Mouse (Mus musculus) forebrain, embryonic 11.5 days (tissue): Measurements from ENCODE around the gene Plekhs1. TPM values are rescaled to one million over a fixed set of nuclear protein-coding genes. Genes with fewer than 3 reads are reported as not detected.

ENCODE experiments used
- ATAC-seq: fragments of 200-750 bp; cut with Nextera tagmentation; replicated peaks from 2 replicates; pipeline ENCODE4 v1.8.0; 2017; ENCODE audit warnings: moderate TSS enrichment; ENCODE audit not compliant: low FRiP score
- DNase-seq: peaks from one replicate; pipeline ENCODE4 v3.0.0-alpha.2; 2017; ENCODE audit warnings: low spot score
- H3K27ac ChIP-seq: fragments of 300-500 bp; sonication (generic); 2 replicates; pipeline ENCODE4 v1.5.1; 2014; ENCODE audit warnings: low read depth, low read length
- H3K27me3 ChIP-seq: fragments of 300-500 bp; sonication (generic); 2 replicates; pipeline ENCODE4 v1.6.1; 2014; ENCODE audit warnings: mild to moderate bottlenecking, low read length, mixed read lengths; ENCODE audit not compliant: control insufficient read depth, insufficient read depth
- H3K36me3 ChIP-seq: fragments of 300-500 bp; sonication (generic); 2 replicates; pipeline ENCODE4 v1.6.1; 2014; ENCODE audit warnings: mild to moderate bottlenecking, low read length, moderate library complexity, mixed read lengths; ENCODE audit not compliant: control insufficient read depth, insufficient read depth
- H3K4me1 ChIP-seq: fragments of 300-500 bp; sonication (generic); replicated peaks from 2 replicates; pipeline ENCODE4 v1.6.1; 2014; ENCODE audit warnings: low read length, mixed read lengths; ENCODE audit not compliant: control insufficient read depth, insufficient read depth
- H3K4me2 ChIP-seq: fragments of 300-500 bp; sonication (generic); 2 replicates; pipeline ENCODE4 v1.6.1; 2014; ENCODE audit warnings: low read depth, mild to moderate bottlenecking, low read length, moderate library complexity, mixed read lengths; ENCODE audit not compliant: severe bottlenecking
- H3K4me3 ChIP-seq: fragments of 300-500 bp; sonication (generic); 2 replicates; pipeline ENCODE4 v1.5.1; 2014; ENCODE audit warnings: low read depth, low read length
- H3K9ac ChIP-seq: fragments of 300-500 bp; sonication (generic); 2 replicates; pipeline ENCODE4 v1.6.1; 2014; ENCODE audit warnings: low read length
- H3K9me3 ChIP-seq: fragments of 300-500 bp; sonication (generic); 2 replicates; pipeline ENCODE4 v1.6.1; 2016; ENCODE audit warnings: low read length, mixed read lengths; ENCODE audit not compliant: control insufficient read depth
- WGBS: fragments of 180-500 bp; shearing (Covaris S2); extraction: QIAGEN DNeasy Blood & Tissue Kit; methylation state at CpG from one replicate; pipeline ENCODE4 v1.1.7; 2014; 5-methylcytosine and 5-hydroxymethylcytosine counted together
- polyA plus RNA-seq: library from polyadenylated mRNA; unstranded; fragments of >200 nt; fragmentation: Nextera tagmentation; extraction: Ambion mirVana; gene quantifications from 2 replicates; pipeline ENCODE4 v1.2.1, GENCODE M21; 2014

The Plekhs1 gene
- polyA plus RNA-seq, 1 experiment from 2014 or later, result 0.29 TPM

GRCm38 (mm10) chr19:56430369-56430768 is 31.1 kb upstream of the Plekhs1 start:
- Histone ChIP-seq H3K4me1 (no peaks in the 10 kb centered on the region), H3K9me3 (no peaks in the 10 kb centered on the region), H3K4me2 (no peak overlapping the region), H3K36me3 (no peaks in the 10 kb centered on the region), H3K27ac (no peak overlapping the region), H3K9ac (no peak overlapping the region), H3K27me3 (no peaks in the 10 kb centered on the region), H3K4me3 (no peak overlapping the region)
- WGBS, result 73% methylated on average over 8 of the region's 8 CpGs
- ATAC-seq, result no peak
- no peak for DNase-seq

GRCm38 (mm10) chr19:56432706-56433105 is 28.7 kb upstream of the Plekhs1 start:
- Histone ChIP-seq H3K4me2 (no peak overlapping the region), H3K9me3 (no peaks in the 10 kb centered on the region), H3K4me3 (no peak overlapping the region), H3K9ac (no peak overlapping the region), H3K36me3 (no peaks in the 10 kb centered on the region), H3K27me3 (no peaks in the 10 kb centered on the region), H3K4me1 (no peaks in the 10 kb centered on the region), H3K27ac (no peak overlapping the region)
- DNase-seq (no peak), ATAC-seq (no peak)
- 84% methylated on average over 10 of the region's 10 CpGs for WGBS

- DNase-seq (no peak), ATAC-seq (no peak)
Measured at GRCm38 (mm10) chr19:56433581-56433980, 27.9 kb upstream of the Plekhs1 start.

GRCm38 (mm10) chr19:56436380-56436779 is 25.1 kb upstream of the Plekhs1 start:
- H3K9me3 ChIP-seq, result no peaks in the 10 kb centered on the region
- DNase-seq (no peak), ATAC-seq (no peak)
- H3K4me1 ChIP-seq, result no peaks in the 10 kb centered on the region
- no peak overlapping the region for H3K4me2 ChIP-seq
- no peaks in the 10 kb centered on the region for H3K27me3 ChIP-seq
- no peak overlapping the region for H3K9ac ChIP-seq
- no peak overlapping the region for H3K27ac ChIP-seq
- WGBS, result 91% methylated on average over 13 of the region's 13 CpGs
- H3K4me3 ChIP-seq, result no peak overlapping the region
- H3K36me3 ChIP-seq, result no peaks in the 10 kb centered on the region

More at GRCm38 (mm10) chr19:56433581-56433980, 27.9 kb upstream of the Plekhs1 start:
- no peaks in the 10 kb centered on the region for H3K4me1 ChIP-seq
- no peaks in the 10 kb centered on the region for H3K36me3 ChIP-seq
- H3K4me2 ChIP-seq, result no peak overlapping the region
- no peaks in the 10 kb centered on the region for H3K9me3 ChIP-seq
- H3K27ac ChIP-seq, result no peak overlapping the region
- H3K9ac ChIP-seq, result no peak overlapping the region
- no peaks in the 10 kb centered on the region for H3K27me3 ChIP-seq
- WGBS, result 92% methylated on average over 7 of the region's 7 CpGs
- no peak overlapping the region for H3K4me3 ChIP-seq

- no peak for DNase-seq
- H3K36me3 ChIP-seq, result no peaks in the 10 kb centered on the region
- H3K4me3 ChIP-seq, result no peak overlapping the region
- no peak for ATAC-seq
- no peak overlapping the region for H3K9ac ChIP-seq
- no peaks in the 10 kb centered on the region for H3K4me1 ChIP-seq
- H3K27ac ChIP-seq, result no peak overlapping the region
- WGBS, result 86% methylated on average over 7 of the region's 7 CpGs
- no peaks in the 10 kb centered on the region for H3K27me3 ChIP-seq
- H3K9me3 ChIP-seq, result no peaks in the 10 kb centered on the region
- H3K4me2 ChIP-seq, result no peak overlapping the region
Measured at GRCm38 (mm10) chr19:56438357-56439071, 22.9 kb upstream of the Plekhs1 start.

- no peak overlapping the region for H3K4me3 ChIP-seq
- no peaks in the 10 kb centered on the region for H3K4me1 ChIP-seq
- ATAC-seq (no peak), DNase-seq (no peak)
- no peak overlapping the region for H3K9ac ChIP-seq
- no peak overlapping the region for H3K27ac ChIP-seq
- H3K9me3 ChIP-seq, result no peaks in the 10 kb centered on the region
- WGBS, result 91% methylated on average over 6 of the region's 6 CpGs
- H3K27me3 ChIP-seq, result no peaks in the 10 kb centered on the region
- H3K36me3 ChIP-seq, result no peaks in the 10 kb centered on the region
- H3K4me2 ChIP-seq, result no peak overlapping the region
Measured at GRCm38 (mm10) chr19:56439072-56439434, 22.4 kb upstream of the Plekhs1 start.

- 90% methylated on average over 14 of the region's 14 CpGs for WGBS
- H3K4me2 ChIP-seq, result no peak overlapping the region
- H3K4me3 ChIP-seq, result no peak overlapping the region
- H3K27me3 ChIP-seq, result no peaks in the 10 kb centered on the region
- no peak overlapping the region for H3K27ac ChIP-seq
- no peaks in the 10 kb centered on the region for H3K36me3 ChIP-seq
- DNase-seq, result no peak
- no peak for ATAC-seq
- no peaks in the 10 kb centered on the region for H3K4me1 ChIP-seq
- no peaks in the 10 kb centered on the region for H3K9me3 ChIP-seq
- no peak overlapping the region for H3K9ac ChIP-seq
Measured at GRCm38 (mm10) chr19:56443445-56443844, 18.0 kb upstream of the Plekhs1 start.

GRCm38 (mm10) chr19:56448784-56449183 is 12.7 kb upstream of the Plekhs1 start:
- no peak overlapping the region for H3K4me3 ChIP-seq
- no peak overlapping the region for H3K4me2 ChIP-seq
- no peak for DNase-seq
- no peaks in the 10 kb centered on the region for H3K9me3 ChIP-seq
- no peak overlapping the region for H3K9ac ChIP-seq
- 96% methylated on average over 4 of the region's 4 CpGs for WGBS
- H3K36me3 ChIP-seq, result no peaks in the 10 kb centered on the region
- H3K27ac ChIP-seq, result no peak overlapping the region
- no peaks in the 10 kb centered on the region for H3K4me1 ChIP-seq
- H3K27me3 ChIP-seq, result no peaks in the 10 kb centered on the region
- no peak for ATAC-seq

- Histone ChIP-seq H3K9me3 (no peaks in the 10 kb centered on the region), H3K27ac (no peak overlapping the region), H3K9ac (no peak overlapping the region), H3K4me3 (no peak overlapping the region), H3K4me2 (no peak overlapping the region), H3K4me1 (no peaks in the 10 kb centered on the region), H3K27me3 (no peaks in the 10 kb centered on the region), H3K36me3 (no peaks in the 10 kb centered on the region)
- ATAC-seq (no peak), DNase-seq (no peak)
- 92% methylated on average over 8 of the region's 8 CpGs for WGBS
Measured at GRCm38 (mm10) chr19:56449537-56449936, 11.9 kb upstream of the Plekhs1 start.
